Mouse (Mus musculus): ENCODE data around the gene Klk1b26.

DNA sequence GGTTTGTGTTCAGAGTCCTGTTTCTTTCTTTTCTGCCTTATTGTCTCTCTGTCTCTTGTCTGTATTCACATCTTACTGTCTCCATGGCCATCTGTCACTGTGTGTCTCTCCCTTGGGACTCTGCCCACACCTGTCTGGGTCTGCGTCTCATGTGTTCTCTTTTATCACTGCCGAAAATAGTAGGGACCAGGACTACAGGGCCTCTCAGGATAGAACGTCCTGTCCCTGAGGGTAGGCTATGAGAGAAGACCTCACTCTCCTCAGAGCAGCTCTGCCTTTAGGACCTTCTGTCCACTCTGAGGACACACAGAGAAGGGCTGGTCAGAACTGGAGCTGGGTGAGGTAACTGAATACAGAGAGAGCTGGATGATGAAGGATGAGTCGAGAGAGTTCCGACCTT lies 3.1 kb downstream of the Klk1b26 start:
- no peak for TF ChIP-seq CTCF (IDR thresholded peaks at IDR 0.05; ENCODE audit: low read depth)
- no peak for TF ChIP-seq EP300 (IDR thresholded peaks at IDR 0.05; ENCODE audit: low read depth)

All from heart, postnatal 0 days (tissue).